Comparison of ENCODE assay signal across 7 mouse cellular contexts in genomic region chr7:144074718-144075117, GRCm38 (mm10).
DNase-seq lines count a peak whose midpoint lies in the region; TF ChIP-seq lines count a peak whose summit lies in the region.

No protein-coding gene starts in this region.

- peaks cover 8% of the 10 kb centered on the region for H3K9me3 ChIP-seq in CH12.LX (replicated peaks; ENCODE audit: low read length)

- TF ChIP-seq POLR2A in CH12.LX (IDR thresholded peaks at IDR 0.05; ENCODE audit: low read depth, low read length): no peak

- DNase-seq in A20 (ENCODE audit: low read depth, low spot score) (peak; percentile 70), CH12.LX (ENCODE audit: extremely low read depth) (peak; percentile 53)
- DNase-seq in c-Kit-positive CD71-positive TER-119-positive erythroid progenitor cells, embryonic 14.5 days (ENCODE audit: low spot score): peak; percentile 19
- DNase-seq in frontal cortex, adult 2 months (ENCODE audit: extremely low spot score in 1 of 2, low spot score in 1 of 2): peak; percentile 42 to 87
- peak; percentile 40 to 73 for DNase-seq in layer of hippocampus, adult 8-10 months (ENCODE audit: low spot score in 2 of 2)
- DNase-seq in lung, postnatal 25 days (ENCODE audit: low spot score): peak; percentile 56
- peak; percentile 7 for DNase-seq in skeletal muscle tissue, adult 2 months (ENCODE audit: low read depth, low spot score)

- no peaks in the 10 kb centered on the region for H3K79me2 ChIP-seq in CH12.LX (replicated peaks; ENCODE audit: control insufficient read depth, extremely low read depth, insufficient read depth, poor library complexity, severe bottlenecking)

- no peak overlapping the region for H3K4me2 ChIP-seq in CH12.LX (ENCODE audit: insufficient read depth, low read depth, poor library complexity, severe bottlenecking)

- in situ Hi-C loops in CH12.LX (cut with MboI; ENCODE audit: low pct_ligation_motif_present, low pct_unique_long_range_greater_than_20kb, low sequenced_read_pairs): loop anchor here (25.0 kb wide), 1 partner anchor 363 kb away; no protein-coding TSS in a partner anchor

- no peak overlapping the region for H3K27ac ChIP-seq in CH12.LX (ENCODE audit: insufficient read depth, low read depth)

- H3K4me3 ChIP-seq in CH12.LX (replicated peaks in 1 of 3; ENCODE audit: low read depth in 2 of 3, low read length in 2 of 3, poor library complexity in 1 of 3): no peak overlapping the region

- dilution Hi-C loops in CH12.LX (cut with MboI; ENCODE audit: extremely low pct_ligation_motif_present, extremely low pct_unique_long_range_greater_than_20kb, low sequenced_read_pairs): no loop called here

- H3K9ac ChIP-seq in CH12.LX (ENCODE audit: insufficient read depth, low read depth): no peak overlapping the region

- no peaks in the 10 kb centered on the region for H3K36me3 ChIP-seq in CH12.LX (replicated peaks in 1 of 2; ENCODE audit: control insufficient read depth in 1 of 2, insufficient read depth in 1 of 2, low read length in 1 of 2)

- no peak for TF ChIP-seq EP300 in CH12.LX (IDR thresholded peaks at IDR 0.05; ENCODE audit: low read length)

- peak; percentile 53 to 72 for TF ChIP-seq CTCF in CH12.LX (conservative IDR thresholded peaks at IDR 0.05 in 1 of 2, IDR thresholded peaks at IDR 0.05 in 1 of 2; ENCODE audit: low read depth in 2 of 2, low read length in 2 of 2)

- peaks cover 20% of the 10 kb centered on the region for H3K27me3 ChIP-seq in CH12.LX (replicated peaks)

- no peaks in the 10 kb centered on the region for H3K4me1 ChIP-seq in CH12.LX (ENCODE audit: control insufficient read depth in 1 of 2, insufficient read depth in 2 of 2)

- TF ChIP-seq RAD21 in CH12.LX (IDR thresholded peaks at IDR 0.05; ENCODE audit: low read depth, low read length): peak; percentile 24

TF ChIP-seq in CH12.LX, 34 proteins besides CTCF, POLR2A, EP300 and RAD21:
- TF ChIP-seq USF2 (conservative IDR thresholded peaks at IDR 0.05; ENCODE audit: low read depth, low read length) (no peak), SMC3 (IDR thresholded peaks at IDR 0.05; ENCODE audit: low read depth, low read length) (peak; percentile 44; the same call in 1 of the 2 replicates)

Comparison
In these comparisons a context has a peak if more than half of its experiments do, and no peak if none do; other contexts are left out.
1. DNase-seq: peak in every context shown above with its lines; median percentile 70 in A20; 64 in frontal cortex, adult 2 months; 56 in layer of hippocampus, adult 8-10 months; 56 in lung, postnatal 25 days; 53 in CH12.LX; 19 in c-Kit-positive CD71-positive TER-119-positive erythroid progenitor cells, embryonic 14.5 days; 7 in skeletal muscle tissue, adult 2 months.